Mouse (Mus musculus) kidney, postnatal 14 days (tissue): Measurements from ENCODE around the gene Comt.
A peak's percentile ranks its signal among the peaks of the same experiment; 100 is the strongest.

Experiments
- DNase-seq: peaks from one replicate; pipeline ENCODE4 v3.0.0; 2022; ENCODE audit warnings: mixed read lengths

The Comt gene

DNA sequence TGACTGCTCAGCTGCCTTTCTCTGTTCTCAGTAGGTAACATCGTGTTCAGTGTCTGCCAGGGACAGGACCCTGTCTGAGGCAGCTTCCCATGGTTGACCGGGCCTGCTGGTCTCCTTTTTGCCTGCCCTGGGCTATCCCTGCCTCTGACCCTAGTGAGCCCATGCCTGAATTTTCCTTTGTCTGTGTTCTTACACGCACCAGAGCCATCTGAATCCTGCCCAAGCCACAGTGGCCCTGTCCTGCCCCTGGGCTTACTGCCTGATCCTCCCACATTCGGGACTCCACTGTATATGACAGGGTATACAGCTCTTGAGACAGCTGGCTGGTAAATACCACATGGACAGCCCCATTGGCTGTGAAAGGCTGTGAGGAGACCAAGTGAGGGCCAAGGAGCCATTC lies 16.9 kb downstream of the Comt start:
- DNase-seq: no peak

DNA sequence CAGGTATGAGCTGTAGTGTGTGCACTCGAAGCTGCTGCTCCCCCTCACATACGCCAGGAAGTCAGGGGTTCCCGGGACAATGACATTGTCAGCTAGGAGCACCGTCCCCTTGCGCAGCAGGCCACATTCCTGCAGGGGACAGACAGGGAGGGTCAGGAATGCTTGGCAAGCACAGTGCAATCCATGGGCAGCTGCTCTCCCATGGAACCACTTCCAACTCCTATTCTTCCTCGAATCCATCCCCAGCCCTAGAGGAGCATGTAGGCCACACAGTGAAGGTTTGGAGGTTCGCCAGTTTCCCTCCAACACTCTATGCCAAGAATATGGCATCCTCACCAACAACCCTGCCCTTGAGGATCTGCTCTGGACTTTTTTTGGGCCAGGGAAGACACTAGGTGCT lies 18.7 kb downstream of the Comt start:
- no peak for DNase-seq

DNA sequence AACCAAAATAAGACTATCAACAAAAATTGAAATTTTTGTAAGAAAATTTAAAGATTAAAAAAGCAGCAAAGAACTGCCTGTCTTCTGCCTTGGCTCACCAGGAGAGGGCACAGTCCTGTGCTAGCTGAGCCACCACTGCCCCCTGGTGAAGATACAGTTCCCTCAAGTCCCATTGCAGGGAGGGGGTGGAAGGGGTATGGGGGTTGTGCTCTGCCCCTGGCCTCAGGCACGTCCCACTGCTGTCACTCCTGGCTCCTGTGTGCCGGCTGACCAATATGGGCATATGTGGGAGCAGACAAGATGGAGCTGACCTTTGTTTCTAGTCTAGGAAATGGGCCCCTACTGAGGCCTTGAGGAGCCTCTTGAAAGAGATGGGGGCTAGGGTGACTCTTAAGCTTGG lies 20.4 kb downstream of the Comt start:
- DNase-seq: peak; percentile 77

DNA sequence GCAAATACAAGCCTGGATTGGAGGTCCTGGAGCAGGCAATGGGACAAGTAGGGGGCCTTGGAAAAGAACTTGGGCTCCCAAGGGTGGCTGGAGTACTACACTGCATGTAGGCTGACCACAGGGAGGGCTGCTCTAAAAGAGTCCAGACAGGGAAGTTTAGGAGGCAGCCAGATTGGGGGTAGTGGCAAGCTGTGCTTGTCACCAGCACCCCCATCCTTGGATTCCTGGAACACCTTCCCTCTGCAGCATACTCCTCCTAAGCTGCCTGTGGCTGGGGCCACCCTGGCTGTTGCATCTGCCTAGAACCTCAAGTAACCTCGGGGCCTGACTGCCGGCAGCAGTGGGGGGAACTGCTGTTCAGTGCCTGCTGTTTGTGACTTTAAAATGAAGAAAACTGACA lies 20.8 kb downstream of the Comt start:
- DNase-seq: no peak

DNA sequence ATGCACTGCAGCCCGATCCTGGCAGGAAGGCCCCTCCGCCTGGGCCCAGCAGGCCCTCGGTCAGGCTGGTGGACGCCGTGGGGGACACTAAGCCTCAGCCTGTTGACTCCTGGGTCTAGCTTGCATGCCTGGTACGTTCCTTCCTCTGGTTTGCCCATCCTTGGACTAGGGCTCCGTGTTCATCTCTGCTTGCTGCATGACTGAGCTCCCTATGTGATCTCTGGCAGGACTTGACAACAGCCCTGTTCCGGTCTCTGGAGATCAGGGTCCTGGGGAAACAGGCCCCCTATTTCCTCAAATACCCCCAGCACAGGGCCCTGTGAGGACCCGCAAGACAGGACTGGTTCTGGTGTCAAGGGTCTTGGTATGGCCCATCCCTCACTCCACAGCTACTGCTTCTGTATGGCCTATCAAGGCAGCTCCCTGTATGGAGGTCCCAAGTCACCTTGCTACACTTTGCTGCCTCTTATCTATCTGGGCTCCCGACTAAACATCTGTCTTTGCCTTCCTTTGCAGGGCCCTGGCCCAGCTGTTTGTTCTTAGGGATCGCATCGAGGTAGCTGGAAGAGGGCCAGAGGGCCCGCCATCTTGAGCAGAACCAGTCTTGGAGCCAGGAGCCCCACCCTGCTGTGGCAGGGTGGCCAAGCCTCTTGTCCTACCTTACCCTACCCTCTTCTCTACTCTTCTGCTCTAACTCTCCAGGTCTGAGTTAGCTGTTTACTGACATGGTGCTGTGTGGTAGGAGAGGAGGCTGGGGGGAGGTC lies 21.4 kb downstream of the Comt start:
- no peak for DNase-seq

DNA sequence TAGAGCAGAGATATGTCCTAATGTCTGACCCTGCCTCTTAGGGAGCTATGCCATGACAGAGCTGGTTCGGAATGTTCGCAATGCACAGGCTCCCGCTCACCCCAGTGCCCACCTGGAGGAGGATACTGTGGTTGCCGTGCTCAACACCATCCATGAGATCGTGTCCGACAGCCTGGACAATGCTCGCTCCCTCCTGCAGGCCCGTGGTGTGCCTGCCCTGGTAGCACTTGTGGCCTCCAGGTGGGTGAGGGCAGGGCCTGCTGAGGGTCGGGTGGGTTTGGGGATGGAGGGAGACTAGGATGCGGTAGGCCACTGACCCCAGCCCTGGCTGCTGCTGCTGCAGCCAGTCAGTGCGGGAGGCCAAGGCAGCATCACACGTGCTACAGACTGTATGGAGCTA lies 23.4 kb downstream of the Comt start:
- no peak for DNase-seq

DNA sequence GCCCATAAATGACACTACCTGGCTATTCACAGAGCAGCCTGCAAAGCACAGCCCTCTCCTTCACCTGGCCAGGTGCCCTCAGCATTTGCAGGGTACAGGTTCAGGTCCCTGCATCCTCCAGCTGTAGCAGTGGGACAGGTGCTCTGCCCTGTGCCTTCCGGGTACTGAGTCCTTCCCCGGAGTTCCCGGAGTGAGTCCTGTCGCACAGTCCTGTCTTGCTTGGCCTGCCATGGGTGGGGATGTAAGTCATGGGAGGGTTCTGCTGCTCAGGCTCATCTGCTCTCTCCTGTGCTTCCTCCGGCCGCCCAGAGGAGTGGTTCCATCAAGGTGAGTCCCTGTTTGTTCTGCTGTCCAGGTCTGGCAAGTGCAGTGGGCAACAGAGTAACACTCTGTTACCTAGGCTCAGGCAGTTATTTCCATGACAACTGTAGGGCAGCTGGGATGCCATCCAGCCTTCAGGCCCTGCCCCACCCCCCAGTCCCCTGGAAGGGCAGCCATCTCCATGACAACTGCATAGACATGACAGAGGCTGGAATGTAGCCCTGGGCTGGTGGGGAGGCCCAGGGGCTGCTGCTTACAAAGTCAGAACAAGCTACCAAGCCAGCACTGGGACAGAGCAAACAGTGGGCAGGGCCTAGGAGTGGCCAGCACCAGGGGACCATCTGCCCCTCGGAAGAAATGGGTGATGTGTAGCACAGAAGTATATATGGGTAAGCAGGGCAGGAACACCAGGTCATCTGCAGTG lies 26.0 kb downstream of the Comt start:
- no peak for DNase-seq

DNA sequence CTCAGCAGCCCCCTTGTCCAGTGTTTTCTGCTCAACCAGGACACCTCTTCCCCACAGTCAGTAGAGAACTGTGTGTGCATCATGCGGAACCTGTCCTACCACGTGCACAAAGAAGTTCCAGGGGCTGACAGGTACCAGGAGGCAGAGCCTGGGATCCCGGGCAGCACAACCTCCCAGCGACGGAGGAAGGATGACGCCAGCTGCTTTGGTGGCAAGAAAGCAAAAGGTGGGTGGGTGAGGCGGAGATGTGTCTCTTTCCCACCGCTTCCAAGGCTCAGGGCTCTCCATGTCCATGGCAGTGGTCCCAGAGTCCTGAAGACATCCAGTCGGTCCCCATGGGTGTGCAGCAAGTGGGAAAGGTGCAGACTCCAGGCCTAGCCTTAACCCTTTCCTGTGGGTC lies 26.6 kb downstream of the Comt start:
- no peak for DNase-seq

DNA sequence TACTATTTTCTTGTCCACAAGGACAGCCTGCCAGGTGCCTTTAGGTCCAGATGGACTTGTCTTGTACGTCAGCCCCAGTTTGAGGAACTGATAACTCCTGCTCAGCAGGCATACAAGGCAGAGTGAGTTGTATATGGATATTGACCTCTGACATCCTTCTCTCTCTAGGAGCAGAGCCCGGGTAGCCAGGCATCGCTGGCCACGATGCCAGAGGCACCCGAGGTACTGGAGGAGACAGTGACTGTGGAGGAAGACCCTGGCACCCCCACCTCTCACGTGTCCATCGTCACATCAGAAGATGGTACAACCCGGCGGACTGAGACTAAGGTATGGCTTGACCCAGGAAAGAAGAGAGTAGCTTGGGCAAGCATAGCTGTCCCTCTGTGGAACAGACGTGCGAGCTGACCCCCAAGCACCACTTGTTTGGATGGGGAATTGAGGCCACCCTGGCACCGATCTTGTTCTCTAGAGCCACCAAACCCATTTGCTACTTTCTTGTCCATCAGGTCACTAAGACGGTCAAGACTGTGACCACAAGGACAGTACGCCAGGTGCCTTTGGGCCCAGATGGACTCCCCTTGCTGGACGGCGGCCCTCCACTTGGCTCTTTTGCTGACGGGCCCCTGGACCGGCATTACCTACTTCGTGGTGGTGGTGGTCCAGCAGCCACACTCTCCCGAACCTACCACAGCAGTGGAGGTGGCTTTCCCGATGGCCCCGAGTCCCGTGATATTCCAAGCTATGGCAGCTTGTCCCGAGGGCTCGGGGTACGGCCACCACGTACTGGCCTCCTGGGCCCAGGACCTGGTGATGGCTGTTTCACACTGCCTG lies 29.6 kb downstream of the Comt start:
- no peak for DNase-seq

DNA sequence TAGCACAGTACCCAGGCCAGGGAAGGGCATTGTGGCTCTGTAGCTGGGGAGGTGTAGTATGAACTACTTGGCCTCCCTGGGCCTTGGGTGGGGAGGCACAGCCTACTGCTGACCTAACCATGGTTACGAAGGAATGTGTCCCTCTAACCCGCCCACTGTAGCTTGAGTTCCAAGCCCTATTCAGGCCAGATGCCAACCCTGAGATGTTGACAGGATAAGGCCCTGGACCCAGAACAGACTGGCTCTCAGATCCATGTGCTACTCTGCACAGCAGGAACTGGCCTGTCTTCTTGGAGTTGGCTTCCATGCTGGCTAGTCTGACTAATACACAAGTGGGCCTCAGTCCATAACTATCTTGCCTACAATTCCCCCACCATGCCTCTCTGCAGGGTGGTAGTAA lies 30.5 kb downstream of the Comt start:
- peak; percentile 79 for DNase-seq

DNA sequence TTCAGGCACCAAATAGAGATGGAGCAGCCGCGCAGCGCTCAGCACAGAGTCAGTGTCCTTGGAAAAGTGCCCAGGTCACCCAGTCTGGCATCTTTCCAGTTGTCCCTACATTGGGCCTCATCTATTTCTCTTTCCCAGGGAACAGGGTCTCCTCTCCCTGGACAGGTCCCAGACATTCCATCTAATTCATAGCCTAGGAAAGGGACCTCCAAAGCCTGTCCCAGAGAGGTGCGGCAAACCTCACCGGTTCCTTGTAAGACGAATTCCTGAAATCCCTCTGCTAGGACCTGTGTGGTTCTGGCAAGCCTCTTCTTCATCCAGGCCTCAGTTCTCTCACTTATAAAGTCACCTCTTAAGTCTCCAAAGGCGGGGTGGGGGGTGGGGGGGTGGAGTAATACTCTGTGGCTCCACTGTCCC lies 31.0 kb downstream of the Comt start:
- DNase-seq: peak; percentile 79

DNA sequence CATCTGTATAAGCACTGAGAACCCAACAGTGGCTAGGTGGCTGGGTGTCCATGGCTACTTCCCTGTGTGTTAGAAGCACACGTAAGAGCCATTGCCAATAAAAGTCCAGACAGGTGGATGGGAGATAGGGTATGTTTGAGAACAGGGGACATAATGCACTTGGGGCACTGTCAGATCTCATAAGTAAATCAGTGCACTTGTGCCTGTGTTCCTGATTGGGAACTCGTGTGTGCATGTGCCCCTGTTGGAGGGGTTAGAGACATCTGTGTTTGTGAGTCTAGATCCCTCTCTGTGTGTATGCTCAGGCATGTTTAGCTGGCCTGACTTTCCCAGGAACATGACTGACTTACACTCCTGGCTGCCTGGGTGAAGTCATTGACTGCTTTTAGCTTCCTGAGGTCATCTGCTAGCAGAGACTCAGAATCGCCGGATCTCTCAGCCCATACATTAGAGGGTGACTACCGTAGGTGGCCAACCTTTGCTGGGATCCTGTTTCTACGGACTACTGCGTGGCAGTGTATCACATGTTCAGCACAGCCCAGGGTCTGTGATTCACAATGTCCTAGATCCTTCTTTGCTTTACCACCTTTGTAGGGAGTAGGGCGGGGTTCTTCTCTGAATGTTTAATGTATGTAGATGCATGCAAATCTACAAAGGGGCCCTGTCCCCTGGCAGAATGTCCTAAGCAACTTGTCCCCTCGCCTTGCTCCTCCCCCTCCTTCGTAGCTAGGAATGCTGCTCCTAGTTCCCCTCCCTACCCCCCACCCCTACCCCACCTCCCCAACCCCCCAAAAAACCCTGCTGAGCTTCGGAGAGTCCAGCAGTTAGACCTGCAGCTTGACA lies 31.7 kb downstream of the Comt start:
- no peak for DNase-seq

DNA sequence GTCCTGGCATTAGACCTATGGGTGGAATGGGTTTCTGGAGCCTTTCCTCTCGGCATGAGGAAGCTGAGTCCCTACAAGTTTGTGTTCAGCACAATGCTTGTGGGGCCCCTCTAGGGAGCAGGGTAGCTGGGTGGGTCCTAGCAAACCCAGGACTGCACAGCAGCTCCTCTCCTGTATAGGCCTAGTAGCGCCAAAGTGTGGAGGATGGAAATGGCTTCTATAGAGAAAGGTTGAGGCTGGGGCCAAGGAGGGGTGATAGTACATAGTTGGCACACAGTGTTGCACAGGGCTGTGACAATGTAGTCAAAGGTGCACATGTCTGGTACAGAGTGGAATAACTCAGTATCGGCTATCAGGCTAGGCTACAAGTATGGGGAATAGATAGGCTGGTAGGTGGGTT lies 32.6 kb downstream of the Comt start:
- DNase-seq: no peak

DNA sequence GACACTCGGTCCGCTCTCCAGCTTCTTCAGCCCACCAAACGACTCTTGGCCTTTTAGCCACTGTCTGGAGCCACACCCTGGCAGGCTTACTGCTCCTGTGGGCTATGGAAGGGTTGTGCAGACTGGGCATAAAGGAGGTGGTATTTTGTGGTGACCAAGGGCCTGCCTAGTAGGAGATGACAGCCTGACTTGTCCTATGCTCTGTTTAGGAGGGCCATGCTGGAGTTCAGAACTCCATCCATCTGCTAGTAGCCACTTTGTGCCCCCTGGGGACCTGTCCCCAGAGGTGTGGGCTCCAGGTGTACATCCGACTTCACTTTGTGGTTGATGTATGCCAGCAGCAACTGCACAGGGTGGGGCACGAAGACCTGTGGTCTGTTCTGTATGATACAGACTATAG lies 33.1 kb downstream of the Comt start:
- DNase-seq: no peak

DNA sequence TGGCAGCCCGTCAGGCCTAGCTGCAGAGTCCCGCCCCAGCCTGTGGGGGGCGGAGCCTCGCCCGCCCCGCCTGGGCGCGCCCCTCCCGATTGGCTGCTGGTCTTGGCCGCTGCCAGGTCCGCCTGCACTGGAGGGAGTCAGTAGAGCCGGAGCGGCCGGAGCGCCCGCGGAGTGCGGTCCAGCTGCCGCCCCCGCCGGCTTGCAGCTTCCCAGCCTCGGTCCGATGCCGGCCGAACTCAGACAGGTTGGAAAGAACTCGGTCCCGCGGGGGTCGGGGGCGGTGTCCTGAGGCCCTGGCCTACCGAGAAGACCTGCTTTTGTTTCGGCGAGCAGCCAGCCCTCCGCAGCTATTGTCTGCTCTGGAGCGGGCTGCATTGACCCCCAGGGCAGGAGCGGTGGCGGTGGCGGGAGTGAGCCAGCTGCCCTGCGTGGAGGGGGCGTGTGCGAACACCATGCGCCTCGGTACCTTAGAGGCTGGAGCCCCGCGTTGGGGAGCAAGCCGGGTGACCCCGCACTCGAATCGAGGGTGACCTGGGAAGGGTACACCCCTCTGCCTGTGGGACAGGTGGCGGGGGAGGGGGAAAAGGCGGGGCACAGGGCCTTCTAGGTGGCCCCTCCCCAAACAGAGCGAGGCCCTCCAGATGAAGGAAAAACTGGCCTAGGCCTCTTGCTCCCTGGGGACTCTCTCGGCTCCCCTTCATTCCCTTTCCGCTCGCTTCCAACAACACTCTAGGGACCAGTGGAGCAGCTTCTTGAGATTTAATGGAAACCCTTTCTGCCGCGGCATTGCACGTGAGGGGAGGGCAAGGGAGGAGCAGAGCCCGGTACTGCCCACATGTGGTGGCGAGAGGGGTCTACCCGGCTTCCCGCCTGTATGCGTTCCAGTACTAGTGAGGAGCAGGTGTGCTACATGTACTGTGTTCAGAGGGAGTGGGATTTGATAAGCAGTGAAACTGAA lies 33.9 kb downstream of the Comt start:
- peak; percentile 94 for DNase-seq

DNA sequence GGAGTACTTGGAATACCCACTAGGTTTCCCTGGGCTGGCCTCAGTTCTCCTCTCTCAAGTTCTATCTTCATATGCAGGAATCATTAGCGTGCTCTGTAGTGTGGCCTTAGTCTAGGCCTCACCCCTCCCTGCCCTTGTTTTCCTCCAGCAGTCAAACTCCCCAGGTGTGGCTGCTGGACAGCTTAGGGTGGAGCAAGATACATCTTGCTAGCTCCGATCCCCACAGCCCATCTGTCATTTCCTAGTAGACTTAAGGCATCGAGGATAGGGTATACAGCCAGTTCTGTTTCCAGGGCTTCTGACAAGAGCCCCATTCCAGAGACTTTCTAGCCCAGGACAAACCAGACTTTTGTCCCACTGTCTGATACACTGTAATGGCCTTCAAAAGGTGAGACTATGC lies 34.9 kb downstream of the Comt start:
- no peak for DNase-seq

DNA sequence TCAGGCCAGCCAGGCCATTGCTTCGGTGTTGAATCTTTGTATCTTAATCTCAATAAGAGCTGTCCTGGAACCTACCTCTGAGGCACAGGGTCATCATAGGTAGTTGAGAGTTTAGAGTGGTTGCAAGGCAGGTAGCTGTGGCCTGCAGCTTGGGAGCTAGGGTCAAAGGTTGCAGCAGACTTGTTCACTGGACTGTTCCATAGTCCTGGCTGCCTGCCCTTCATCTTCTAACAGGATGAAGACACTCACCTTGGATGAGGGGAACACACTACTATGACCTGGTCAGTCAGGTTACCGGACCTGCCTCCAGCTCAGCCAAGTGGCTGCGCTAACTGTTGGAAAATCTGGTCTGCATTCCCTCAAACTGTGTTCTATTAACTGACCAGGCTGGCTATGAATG lies 35.5 kb downstream of the Comt start:
- DNase-seq: peak; percentile 67

DNA sequence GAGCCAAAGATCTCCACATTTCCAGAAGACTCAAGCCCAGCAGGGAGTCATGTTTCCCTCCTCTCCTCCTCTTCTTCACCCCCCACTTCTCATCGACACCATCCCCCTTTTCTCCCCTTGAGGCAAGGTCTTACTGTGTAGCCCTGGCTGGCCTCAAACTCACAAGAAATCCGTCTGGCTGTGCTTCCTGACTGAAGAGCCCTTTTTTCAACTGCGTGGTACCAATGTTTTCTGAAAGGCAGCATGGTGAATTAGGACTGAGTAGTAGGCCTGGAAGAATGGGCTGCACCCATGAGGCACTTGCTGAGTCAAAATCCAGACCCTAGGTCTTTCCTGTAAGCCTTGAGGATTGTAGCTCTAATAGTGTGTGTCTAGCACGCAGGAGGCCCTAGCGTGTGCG lies 36.3 kb downstream of the Comt start:
- no peak for DNase-seq

DNA sequence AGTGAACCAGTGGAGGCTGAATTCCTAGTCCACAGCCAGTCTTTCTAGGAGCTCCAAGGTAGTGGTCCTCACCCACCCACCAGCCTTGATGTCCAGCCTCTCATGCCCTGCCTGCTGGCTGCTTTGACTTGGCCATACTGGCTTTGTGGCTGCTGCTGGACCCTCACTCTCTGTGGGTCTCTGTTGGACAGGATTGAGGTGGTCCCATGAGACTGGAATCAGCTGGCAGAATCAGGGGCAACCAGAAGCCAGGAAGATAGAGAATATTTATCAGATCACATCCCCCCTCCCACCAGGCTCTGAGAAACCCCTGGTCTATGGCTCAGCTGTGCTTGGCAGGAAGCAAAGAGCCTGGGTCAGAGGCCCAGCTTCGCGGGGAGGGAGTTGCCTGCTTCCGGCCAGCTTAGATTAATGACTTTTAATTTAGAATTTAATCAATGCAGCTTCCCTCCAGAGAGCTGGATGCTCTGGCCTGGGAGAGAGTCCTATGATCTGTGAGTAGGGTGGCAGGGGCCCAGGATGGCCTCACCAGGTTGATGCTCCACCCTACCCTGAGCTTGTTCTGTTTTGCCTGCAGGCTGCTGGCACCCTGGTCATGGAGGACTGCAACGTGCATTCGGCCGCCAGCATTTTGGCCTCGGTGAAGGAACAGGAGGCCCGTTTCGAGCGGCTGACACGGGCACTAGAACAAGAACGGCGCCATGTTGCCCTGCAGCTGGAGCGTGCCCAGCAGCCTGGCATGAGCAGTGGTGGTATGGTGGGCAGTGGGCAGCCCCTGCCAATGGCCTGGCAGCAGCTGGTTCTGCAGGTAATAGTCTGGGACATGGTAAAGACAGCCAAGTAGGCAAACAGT lies 37.8 kb downstream of the Comt start:
- peak; percentile 67 for DNase-seq
